ENCODE assay signal across 9 mouse cellular contexts in the genomic region with DNA sequence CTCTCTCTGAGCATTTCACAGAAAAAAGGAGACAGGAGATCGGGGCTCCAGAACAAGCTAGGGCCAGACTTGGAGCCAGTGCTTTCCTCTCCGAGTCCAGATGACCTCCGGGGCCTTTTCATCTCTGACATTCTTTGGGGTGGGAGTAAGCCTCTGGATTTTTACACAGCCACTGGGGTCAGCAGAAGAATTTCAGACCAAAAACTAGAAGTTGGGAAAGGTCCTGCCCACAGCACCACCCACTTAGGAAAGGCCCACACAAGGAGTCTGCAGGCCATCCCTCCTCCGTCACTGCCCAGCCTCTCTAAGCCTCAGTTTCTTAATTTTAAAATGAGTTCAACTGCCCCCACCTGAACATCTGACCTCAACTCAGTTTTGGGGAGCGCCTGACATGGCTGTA. TPM values are rescaled to one million over a fixed set of nuclear protein-coding genes. Genes with fewer than 3 reads are reported as not detected.
A peak's percentile ranks its signal among the peaks of the same experiment; 100 is the strongest.
DNase-seq lines count a peak whose midpoint lies in the region; ATAC-seq lines count a peak whose summit lies in the region.
"Had no signal": no experiment of that assay in that cellular context is flagged by ENCODE, and none has a peak within 500 bp of the region (broad histone marks: within the 10 kb centered on the region; RNA-seq: fewer than 3 reads in every experiment).

No protein-coding gene starts in this region.

- H3K9me3 ChIP-seq in heart, embryonic 16.5 days (replicated peaks; ENCODE audit: control insufficient read depth, low read length): no peaks in the 10 kb centered on the region
- no peaks in the 10 kb centered on the region for H3K9me3 ChIP-seq in embryonic facial prominence, embryonic 15.5 days (replicated peaks)
- no peaks in the 10 kb centered on the region for H3K9me3 ChIP-seq in intestine, embryonic 14.5 days (ENCODE audit: control insufficient read depth, low read length)
- H3K9me3 ChIP-seq in midbrain, embryonic 12.5 days: no peaks in the 10 kb centered on the region

- H3K36me3 ChIP-seq in heart, embryonic 16.5 days (ENCODE audit: control insufficient read depth, insufficient read depth): no peaks in the 10 kb centered on the region
- no peaks in the 10 kb centered on the region for H3K36me3 ChIP-seq in embryonic facial prominence, embryonic 15.5 days
- H3K36me3 ChIP-seq in intestine, embryonic 14.5 days (ENCODE audit: control insufficient read depth, insufficient read depth, low read length): no peaks in the 10 kb centered on the region
- no peaks in the 10 kb centered on the region; the same call in 1 of the 2 replicates for H3K36me3 ChIP-seq in midbrain, embryonic 12.5 days

- no peak overlapping the region for H3K27ac ChIP-seq in heart, embryonic 16.5 days (ENCODE audit: low read length)
- H3K27ac ChIP-seq in embryonic facial prominence, embryonic 15.5 days (replicated peaks): no peak overlapping the region
- no peak overlapping the region for H3K27ac ChIP-seq in intestine, embryonic 14.5 days (ENCODE audit: low read depth)
- H3K27ac ChIP-seq in midbrain, embryonic 12.5 days (replicated peaks): peak overlapping the region; percentile 30; the same call in 1 of the 2 replicates

- DNase-seq in heart, adult 9 months (ENCODE audit: low spot score in 2 of 2): no peak
- DNase-seq in intestine, embryonic 14.5 days (ENCODE audit: low spot score): no peak
- no peak for DNase-seq in layer of hippocampus, postnatal 36 days
- DNase-seq in urinary bladder, postnatal 25 days (ENCODE audit: low spot score): no peak
- no peak for DNase-seq in gastrocnemius, adult 8-10 months (ENCODE audit: low spot score in 2 of 2)
- DNase-seq: layer of hippocampus, adult 9-11 months had no signal

- H3K4me3 ChIP-seq in heart, embryonic 16.5 days (ENCODE audit: low read length): no peak overlapping the region
- H3K4me3 ChIP-seq in embryonic facial prominence, embryonic 15.5 days (replicated peaks): 0 out of 2 replicates have a peak overlapping the region, but pooled peaks have one; percentile 78
- peak overlapping the region; percentile 92; the same call in 1 of the 2 replicates for H3K4me3 ChIP-seq in intestine, embryonic 14.5 days (ENCODE audit: low read depth, low read length)
- peak overlapping the region; percentile 90 for H3K4me3 ChIP-seq in midbrain, embryonic 12.5 days

- WGBS in heart, embryonic 16.5 days: 57% methylated on average over 5 of the region's 5 CpGs
- 53% methylated on average over 5 of the region's 5 CpGs for WGBS in embryonic facial prominence, embryonic 15.5 days
- WGBS in intestine, embryonic 14.5 days: 41% methylated on average over 5 of the region's 5 CpGs
- 50% methylated on average over 5 of the region's 5 CpGs for WGBS in midbrain, embryonic 12.5 days

- peak overlapping the region; percentile 18; the same call in 1 of the 2 replicates for H3K9ac ChIP-seq in heart, embryonic 16.5 days (ENCODE audit: low read length)
- H3K9ac ChIP-seq in embryonic facial prominence, embryonic 15.5 days: 0 out of 2 replicates have a peak overlapping the region, but pooled peaks have one; percentile 99
- peak overlapping the region; percentile 6; the same call in 1 of the 2 replicates for H3K9ac ChIP-seq in intestine, embryonic 14.5 days (ENCODE audit: low read length)
- H3K9ac ChIP-seq in midbrain, embryonic 12.5 days (replicated peaks): peak overlapping the region; percentile 99; the same call in 1 of the 2 replicates

- no peaks in the 10 kb centered on the region for H3K27me3 ChIP-seq in heart, embryonic 16.5 days (ENCODE audit: control insufficient read depth, insufficient read depth, low read length)
- H3K27me3 ChIP-seq in embryonic facial prominence, embryonic 15.5 days: no peaks in the 10 kb centered on the region
- no peaks in the 10 kb centered on the region for H3K27me3 ChIP-seq in intestine, embryonic 14.5 days (replicated peaks; ENCODE audit: control insufficient read depth, insufficient read depth, low read length)
- H3K27me3 ChIP-seq in midbrain, embryonic 12.5 days: no peaks in the 10 kb centered on the region

- ATAC-seq in heart, embryonic 16.5 days (replicated peaks; ENCODE audit: extremely low read depth, insufficient read depth, low FRiP score): no peak
- no peak for ATAC-seq in embryonic facial prominence, embryonic 15.5 days (ENCODE audit: insufficient number of reproducible peaks, low FRiP score, low TSS enrichment, low read depth)
- no peak for ATAC-seq in intestine, embryonic 14.5 days (replicated peaks; ENCODE audit: low FRiP score, low TSS enrichment, low read depth)
- no peak for ATAC-seq in midbrain, embryonic 12.5 days (ENCODE audit: low FRiP score, low read depth)

- H3K4me1 ChIP-seq in heart, embryonic 16.5 days (ENCODE audit: control insufficient read depth, insufficient read depth, low read length): peaks cover 40% of the 10 kb centered on the region
- H3K4me1 ChIP-seq in embryonic facial prominence, embryonic 15.5 days: peaks cover 66% of the 10 kb centered on the region
- peaks cover 36% of the 10 kb centered on the region for H3K4me1 ChIP-seq in intestine, embryonic 14.5 days (replicated peaks; ENCODE audit: control insufficient read depth, insufficient read depth, low read length)
- peaks cover 54% of the 10 kb centered on the region for H3K4me1 ChIP-seq in midbrain, embryonic 12.5 days

- H3K4me2 ChIP-seq in heart, embryonic 16.5 days (ENCODE audit: low read depth, low read length): peak overlapping the region; percentile 96; the same call in 1 of the 2 replicates
- H3K4me2 ChIP-seq in embryonic facial prominence, embryonic 15.5 days (replicated peaks): peak overlapping the region; percentile 88
- peak overlapping the region; percentile 92 for H3K4me2 ChIP-seq in intestine, embryonic 14.5 days (ENCODE audit: low read length)
- peak overlapping the region; percentile 94 for H3K4me2 ChIP-seq in midbrain, embryonic 12.5 days (replicated peaks)

RNA-seq across cellular contexts. Expression of gene Zfp362, which starts 2.3 kb away (rescaled TPM):
- 17.2 and 18.2 TPM in 2 replicates for polyA plus RNA-seq in heart, embryonic 16.5 days (2015; fragmentation: Nextera tagmentation; extraction: Ambion mirVana)
- 37.3 and 43.6 TPM in 2 replicates for polyA plus RNA-seq in embryonic facial prominence, embryonic 15.5 days (2015; fragmentation: Nextera tagmentation; extraction: Ambion mirVana)
- 30.5 and 31.3 TPM in 2 replicates for polyA plus RNA-seq in intestine, embryonic 14.5 days (2014; fragmentation: Nextera tagmentation; extraction: Ambion mirVana)
- 43.5 and 45.9 TPM in 2 replicates for polyA plus RNA-seq in midbrain, embryonic 12.5 days (2016; fragmentation: Nextera tagmentation; extraction: Ambion mirVana)
- 10 to 100 TPM; 23.7 to 29.8 TPM for total RNA-seq in layer of hippocampus, postnatal 36 days (2021)
- 1 to 10 TPM; 7.9 to 9.0 (median 8.6) TPM for total RNA-seq in gastrocnemius, adult 8-10 months (2022)

RNA-seq across cellular contexts. Expression of gene A3galt2, which starts 48.4 kb away (rescaled TPM):
- polyA plus RNA-seq in heart, embryonic 16.5 days (2015; fragmentation: Nextera tagmentation; extraction: Ambion mirVana): 0.04 and 0.11 TPM in 2 replicates
- polyA plus RNA-seq in embryonic facial prominence, embryonic 15.5 days (2015; fragmentation: Nextera tagmentation; extraction: Ambion mirVana): 0.12 and 0.15 TPM in 2 replicates
- polyA plus RNA-seq in intestine, embryonic 14.5 days (2014; fragmentation: Nextera tagmentation; extraction: Ambion mirVana): 0.16 and 0.35 TPM in 2 replicates
- 0.56 and 0.59 TPM in 2 replicates for polyA plus RNA-seq in midbrain, embryonic 12.5 days (2016; fragmentation: Nextera tagmentation; extraction: Ambion mirVana)
- under 1 TPM; 0.48 to 0.62 TPM for total RNA-seq in layer of hippocampus, postnatal 36 days (2021)
- not detected for total RNA-seq in gastrocnemius, adult 8-10 months (2022)

Comparison
In these comparisons a context has a peak if more than half of its experiments do, and no peak if none do; other contexts are left out.
1. H3K9ac ChIP-seq: peak in every context shown above with its lines; median percentile 99 in embryonic facial prominence, embryonic 15.5 days; 99 in midbrain, embryonic 12.5 days; 18 in heart, embryonic 16.5 days; 6 in intestine, embryonic 14.5 days.